Mouse (Mus musculus): ENCODE measurements around the gene Krt14. TPM values are rescaled to one million over a fixed set of nuclear protein-coding genes. Genes with fewer than 3 reads are reported as not detected.
"Not testable (repeated sequence)": the region's sequence is repeated elsewhere in the genome, so short reads cannot be mapped to it uniquely, and the experiment has no call there.

Gene Krt14
- polyA plus RNA-seq (2015; fragmentation: Nextera tagmentation; extraction: Ambion mirVana): 0.38 and 1.6 TPM in 2 replicates

DNA sequence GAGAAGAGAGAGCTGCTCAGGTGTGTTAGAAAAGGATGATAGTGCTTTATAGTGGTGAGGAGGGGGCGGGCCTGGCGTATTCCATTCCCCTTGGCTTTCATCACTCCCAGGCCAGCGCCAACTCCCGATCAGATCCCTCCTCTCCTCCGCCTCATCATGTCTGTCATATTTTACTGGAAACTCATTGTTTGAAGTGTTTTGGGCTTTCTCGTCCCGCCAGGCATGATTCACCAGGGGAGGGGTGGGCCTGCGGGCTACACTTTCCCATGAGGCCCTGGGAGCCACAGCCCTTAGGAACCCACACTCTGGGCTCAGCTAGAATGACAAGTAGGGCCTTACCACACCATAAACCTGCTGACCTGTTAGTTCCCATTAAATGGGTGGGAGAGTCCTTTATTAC is at the start of gene Krt14:
TSS of gene Krt14 (minus strand) at position 51 of the 400 bp plus-strand sequence.
- H3K9me3 ChIP-seq (ENCODE audit: control insufficient read depth, low read length): no peaks in the 10 kb centered on the region
- H3K36me3 ChIP-seq (ENCODE audit: control insufficient read depth, insufficient read depth): no peaks in the 10 kb centered on the region
- no peak within 1 kb of the TSS for H3K4me3 ChIP-seq (replicated peaks; ENCODE audit: low read length)
- H3K4me1 ChIP-seq (replicated peaks; ENCODE audit: control insufficient read depth, insufficient read depth, low read length): no peaks in the 10 kb centered on the region
- H3K27ac ChIP-seq (ENCODE audit: low read length): no peak within 1 kb of the TSS
- no peak for ATAC-seq
- 94% methylated on average over 8 of the region's 8 CpGs for WGBS
- H3K27me3 ChIP-seq (replicated peaks; ENCODE audit: control insufficient read depth, insufficient read depth, low read length): no peaks in the 10 kb centered on the region
- no peak within 1 kb of the TSS for H3K4me2 ChIP-seq (ENCODE audit: low read length)
- H3K9ac ChIP-seq (replicated peaks; ENCODE audit: low read depth, low read length): no peak within 1 kb of the TSS

DNA sequence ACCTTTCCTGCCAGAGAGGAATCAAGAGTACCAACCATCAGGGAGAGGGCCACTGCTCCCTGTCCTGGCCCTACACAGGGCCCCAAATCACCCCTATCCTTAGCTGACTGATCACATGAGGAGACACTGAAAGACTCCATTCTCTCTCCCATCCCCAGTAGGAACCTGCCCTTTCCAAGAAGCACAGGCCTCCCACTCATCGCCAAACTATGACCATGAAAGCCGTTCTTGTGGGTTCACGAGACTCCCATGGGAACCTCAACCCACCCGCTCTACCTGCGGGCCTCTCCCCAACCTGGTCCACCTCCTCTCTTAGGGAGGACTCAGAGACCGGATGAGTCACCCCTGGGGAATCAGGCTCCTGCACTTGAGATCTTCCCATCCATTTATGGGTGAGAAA is 48.2 kb upstream of the Krt14 start:
- Histone ChIP-seq H3K27ac (ENCODE audit: low read length) (no peak overlapping the region), H3K4me1 (replicated peaks; ENCODE audit: control insufficient read depth, insufficient read depth, low read length) (no peaks in the 10 kb centered on the region), H3K36me3 (ENCODE audit: control insufficient read depth, insufficient read depth) (no peaks in the 10 kb centered on the region), H3K9me3 (ENCODE audit: control insufficient read depth, low read length) (no peaks in the 10 kb centered on the region), H3K4me3 (replicated peaks; ENCODE audit: low read length) (no peak overlapping the region), H3K27me3 (replicated peaks; ENCODE audit: control insufficient read depth, insufficient read depth, low read length) (no peaks in the 10 kb centered on the region), H3K9ac (replicated peaks; ENCODE audit: low read depth, low read length) (no peak overlapping the region), H3K4me2 (ENCODE audit: low read length) (no peak overlapping the region)
- 94% methylated on average over 6 of the region's 6 CpGs for WGBS
- no peak for ATAC-seq

DNA sequence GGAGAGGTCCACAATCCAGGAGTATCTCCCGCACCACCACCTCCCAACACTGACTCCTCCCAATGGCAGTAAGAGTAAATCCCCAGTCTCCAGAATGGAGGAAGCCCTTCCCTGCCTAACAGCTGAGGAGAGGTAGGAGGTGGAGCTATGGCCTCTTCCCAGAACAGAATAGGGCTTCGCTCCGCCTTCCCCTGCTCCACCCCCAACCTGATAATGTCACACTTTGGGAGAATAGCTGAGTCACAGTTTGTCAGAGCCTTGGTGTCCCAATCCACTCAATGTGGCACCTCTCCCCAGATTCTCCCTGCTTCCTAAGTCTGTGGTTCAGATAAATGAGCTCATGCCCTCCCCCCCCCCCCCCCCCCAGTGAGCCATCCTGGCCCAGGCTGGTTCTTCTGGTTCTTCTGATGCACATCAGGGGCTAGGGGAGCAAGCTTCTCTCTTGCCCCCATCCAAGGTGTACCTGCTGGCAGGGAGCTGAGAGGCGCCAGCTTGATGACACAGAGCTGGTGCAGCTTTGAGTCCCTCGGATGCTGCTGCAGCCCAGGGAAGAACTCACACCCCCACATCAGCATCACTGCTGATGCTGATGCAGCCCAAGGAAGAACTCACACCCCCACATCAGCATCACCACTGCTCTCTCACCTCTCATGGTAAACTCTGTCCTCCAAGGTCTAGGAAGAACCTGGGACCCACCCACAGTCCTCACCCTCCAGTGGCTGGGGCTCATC is 47.2 kb upstream of the Krt14 start:
- Histone ChIP-seq H3K9me3 (ENCODE audit: control insufficient read depth, low read length) (no peaks in the 10 kb centered on the region), H3K36me3 (ENCODE audit: control insufficient read depth, insufficient read depth) (no peaks in the 10 kb centered on the region), H3K4me3 (replicated peaks; ENCODE audit: low read length) (no peak overlapping the region), H3K9ac (replicated peaks; ENCODE audit: low read depth, low read length) (no peak overlapping the region), H3K27ac (ENCODE audit: low read length) (no peak overlapping the region), H3K4me1 (replicated peaks; ENCODE audit: control insufficient read depth, insufficient read depth, low read length) (no peaks in the 10 kb centered on the region), H3K27me3 (replicated peaks; ENCODE audit: control insufficient read depth, insufficient read depth, low read length) (no peaks in the 10 kb centered on the region), H3K4me2 (ENCODE audit: low read length) (no peak overlapping the region)
- 67% methylated on average over 5 of the region's 5 CpGs for WGBS
- ATAC-seq: no peak

DNA sequence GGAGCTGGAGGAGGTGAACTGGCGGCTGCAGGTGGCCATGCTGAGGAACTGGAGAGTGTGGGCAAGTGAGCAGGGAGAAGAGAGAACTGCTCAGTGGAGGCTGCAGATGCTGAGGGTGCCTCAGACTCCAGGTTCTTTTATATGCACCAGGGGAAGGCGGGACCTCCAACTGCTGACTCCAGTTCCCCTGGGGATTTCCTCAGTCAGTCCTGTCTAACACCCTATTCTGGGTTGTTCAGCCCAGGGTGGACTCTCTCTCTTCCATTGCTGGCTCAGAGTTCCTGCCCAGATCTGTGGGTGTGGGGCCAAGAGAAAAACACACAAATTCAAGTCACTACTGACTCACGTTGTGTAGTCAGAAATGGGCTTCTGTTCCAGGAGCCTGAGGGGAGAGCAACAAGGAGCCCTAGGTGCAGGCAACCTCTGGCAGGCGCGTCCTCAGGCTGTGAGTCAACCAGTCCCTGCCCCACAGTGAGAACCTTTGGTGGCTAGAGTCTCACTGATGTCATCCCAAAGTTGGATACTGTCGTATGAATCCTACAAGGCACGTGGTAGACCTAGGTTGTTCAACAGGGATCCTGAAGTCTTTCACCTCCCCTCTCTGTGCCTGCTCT is 41.6 kb upstream of the Krt14 start, which contains the start of gene Krt16:
TSS of gene Krt16 (minus strand) at position 51 of the 614 bp plus-strand sequence.
- ATAC-seq: no peak
- no peak within 1 kb of the TSS for H3K4me3 ChIP-seq (replicated peaks; ENCODE audit: low read length)

DNA sequence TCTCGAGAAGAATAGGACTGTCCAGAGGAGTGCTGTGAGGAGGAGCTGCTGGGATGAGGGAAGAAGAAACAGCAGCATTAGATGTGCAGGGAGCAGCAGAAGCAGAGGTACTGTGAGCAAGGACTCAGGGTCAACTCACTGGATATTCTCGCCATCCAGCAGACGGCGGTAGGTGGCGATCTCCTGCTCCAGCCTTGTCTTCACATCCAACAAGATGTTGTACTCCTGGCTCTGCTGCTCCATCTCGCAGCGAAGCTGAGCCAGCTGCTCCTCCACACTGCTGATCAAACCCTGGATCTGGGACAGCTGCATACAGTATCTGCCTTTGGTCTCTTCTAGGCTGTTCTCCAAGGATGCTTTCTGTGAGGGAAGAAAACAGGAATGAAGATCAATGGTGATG is 39.1 kb upstream of the Krt14 start:
- not testable (repeated sequence) for H3K27ac ChIP-seq (ENCODE audit: low read length); H3K4me2 ChIP-seq (ENCODE audit: low read length); H3K4me3 ChIP-seq (replicated peaks; ENCODE audit: low read length); H3K4me1 ChIP-seq (replicated peaks; ENCODE audit: control insufficient read depth, insufficient read depth, low read length); H3K9me3 ChIP-seq (ENCODE audit: control insufficient read depth, low read length); H3K9ac ChIP-seq (replicated peaks; ENCODE audit: low read depth, low read length); H3K27me3 ChIP-seq (replicated peaks; ENCODE audit: control insufficient read depth, insufficient read depth, low read length); H3K36me3 ChIP-seq (ENCODE audit: control insufficient read depth, insufficient read depth); ATAC-seq
- 68% methylated on average over 7 of the region's 7 CpGs for WGBS

More for the DNA sequence above, 41.6 kb upstream of the Krt14 start, which contains the start of gene Krt16:
- Histone ChIP-seq H3K4me2 (ENCODE audit: low read length) (no peak within 1 kb of the TSS), H3K9me3 (ENCODE audit: control insufficient read depth, low read length) (no peaks in the 10 kb centered on the region), H3K4me1 (replicated peaks; ENCODE audit: control insufficient read depth, insufficient read depth, low read length) (no peaks in the 10 kb centered on the region), H3K36me3 (ENCODE audit: control insufficient read depth, insufficient read depth) (no peaks in the 10 kb centered on the region), H3K9ac (replicated peaks; ENCODE audit: low read depth, low read length) (no peak within 1 kb of the TSS), H3K27ac (ENCODE audit: low read length) (no peak within 1 kb of the TSS), H3K27me3 (replicated peaks; ENCODE audit: control insufficient read depth, insufficient read depth, low read length) (no peaks in the 10 kb centered on the region)
- 87% methylated on average over 7 of the region's 7 CpGs for WGBS

DNA sequence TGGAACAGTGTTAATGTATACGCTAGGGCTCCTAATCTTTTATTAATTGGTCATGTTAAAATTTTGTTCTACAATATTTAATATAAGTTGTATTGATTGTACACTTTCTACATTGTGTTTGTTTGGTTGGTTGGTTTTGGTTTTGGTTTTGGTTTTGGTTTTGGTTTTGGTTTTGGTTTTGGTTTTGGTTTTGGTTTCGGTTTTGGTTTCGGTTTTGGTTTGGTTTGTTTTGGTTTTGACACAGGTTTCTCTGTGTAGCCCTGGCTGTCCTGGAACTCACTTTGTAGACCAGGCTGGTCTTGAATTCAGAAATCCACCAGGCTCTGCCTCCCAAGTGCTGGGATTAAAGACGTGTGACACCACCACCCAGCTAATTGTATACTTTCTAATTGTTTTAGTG is 32.9 kb upstream of the Krt14 start:
- H3K4me3 ChIP-seq (replicated peaks; ENCODE audit: low read length); H3K36me3 ChIP-seq (ENCODE audit: control insufficient read depth, insufficient read depth); H3K9me3 ChIP-seq (ENCODE audit: control insufficient read depth, low read length); H3K27me3 ChIP-seq (replicated peaks; ENCODE audit: control insufficient read depth, insufficient read depth, low read length); H3K4me1 ChIP-seq (replicated peaks; ENCODE audit: control insufficient read depth, insufficient read depth, low read length); H3K9ac ChIP-seq (replicated peaks; ENCODE audit: low read depth, low read length); ATAC-seq; H3K4me2 ChIP-seq (ENCODE audit: low read length); H3K27ac ChIP-seq (ENCODE audit: low read length): not testable (repeated sequence)
- WGBS: 90% methylated on average over 4 of the region's 4 CpGs

DNA sequence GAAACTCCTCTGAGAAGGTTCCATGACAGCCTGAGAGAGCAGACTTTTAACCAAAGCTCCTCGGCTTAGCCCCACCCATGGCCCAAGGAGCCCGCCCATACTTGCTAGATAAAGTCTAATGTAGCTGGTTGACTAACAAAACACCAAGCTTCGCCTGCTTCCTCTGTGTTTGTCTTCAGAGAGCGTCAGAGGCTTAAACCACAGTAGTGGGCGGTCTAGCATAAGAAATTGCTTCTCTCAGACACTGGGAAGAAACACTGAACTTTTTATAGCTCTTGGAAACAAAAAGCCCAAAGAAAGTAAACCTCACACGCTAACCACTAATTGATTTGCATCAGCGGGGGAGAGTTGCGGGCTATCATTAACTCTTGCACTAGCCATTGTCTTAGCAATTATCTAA is 14.4 kb upstream of the Krt14 start:
- H3K27ac ChIP-seq (ENCODE audit: low read length): no peak overlapping the region
- H3K4me2 ChIP-seq (ENCODE audit: low read length): no peak overlapping the region
- no peak overlapping the region for H3K9ac ChIP-seq (replicated peaks; ENCODE audit: low read depth, low read length)
- WGBS: 41% methylated on average over 8 of the region's 8 CpGs
- no peak for ATAC-seq
- no peaks in the 10 kb centered on the region for H3K36me3 ChIP-seq (ENCODE audit: control insufficient read depth, insufficient read depth)
- H3K4me1 ChIP-seq (replicated peaks; ENCODE audit: control insufficient read depth, insufficient read depth, low read length): no peaks in the 10 kb centered on the region
- H3K4me3 ChIP-seq (replicated peaks; ENCODE audit: low read length): no peak overlapping the region
- no peaks in the 10 kb centered on the region for H3K9me3 ChIP-seq (ENCODE audit: control insufficient read depth, low read length)
- H3K27me3 ChIP-seq (replicated peaks; ENCODE audit: control insufficient read depth, insufficient read depth, low read length): no peaks in the 10 kb centered on the region

DNA sequence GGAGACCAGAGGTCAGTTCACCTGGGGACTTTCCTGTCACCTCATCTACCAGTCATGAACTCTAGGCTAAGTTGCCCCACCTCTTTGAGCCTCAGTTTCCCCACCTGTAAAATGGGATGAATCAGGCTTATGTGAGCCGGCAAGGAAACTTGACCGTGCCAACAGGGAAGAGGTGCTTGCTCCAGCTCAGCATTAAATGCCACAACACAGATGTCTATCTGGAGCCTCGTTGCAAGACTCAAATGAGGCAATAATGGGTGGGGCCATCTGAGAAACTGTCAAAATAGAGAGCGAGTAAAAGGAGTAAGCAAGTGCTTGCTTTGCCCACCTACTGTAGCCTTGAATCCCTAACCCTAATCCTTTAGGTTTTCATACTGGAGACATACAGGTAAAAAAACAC is 12.0 kb upstream of the Krt14 start:
- 76% methylated on average over 4 of the region's 4 CpGs for WGBS
- H3K9me3 ChIP-seq (ENCODE audit: control insufficient read depth, low read length): no peaks in the 10 kb centered on the region
- H3K36me3 ChIP-seq (ENCODE audit: control insufficient read depth, insufficient read depth): no peaks in the 10 kb centered on the region
- H3K4me2 ChIP-seq (ENCODE audit: low read length): no peak overlapping the region
- no peak for ATAC-seq
- H3K27me3 ChIP-seq (replicated peaks; ENCODE audit: control insufficient read depth, insufficient read depth, low read length): no peaks in the 10 kb centered on the region
- H3K4me3 ChIP-seq (replicated peaks; ENCODE audit: low read length): no peak overlapping the region
- no peaks in the 10 kb centered on the region for H3K4me1 ChIP-seq (replicated peaks; ENCODE audit: control insufficient read depth, insufficient read depth, low read length)
- H3K9ac ChIP-seq (replicated peaks; ENCODE audit: low read depth, low read length): no peak overlapping the region
- H3K27ac ChIP-seq (ENCODE audit: low read length): no peak overlapping the region

DNA sequence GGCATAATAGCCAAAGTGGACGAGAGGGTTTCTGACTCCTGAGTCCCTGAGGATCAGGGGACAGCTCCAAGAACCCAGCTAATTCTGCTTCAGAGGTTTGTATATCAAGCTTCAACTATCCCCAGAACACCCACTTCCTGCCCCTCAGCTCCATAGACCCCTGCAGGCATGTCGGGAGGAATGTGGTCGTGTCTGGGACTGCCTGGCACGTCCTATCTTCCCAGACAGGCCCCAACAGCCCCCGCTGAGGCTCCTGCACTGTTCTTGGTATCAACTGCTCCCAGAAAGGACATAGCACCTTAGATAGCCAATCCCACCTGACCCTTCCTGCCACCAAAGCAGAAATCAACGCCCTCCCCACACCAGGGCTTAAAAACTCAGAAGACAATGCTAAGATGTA is 1.2 kb upstream of the Krt14 start:
- H3K36me3 ChIP-seq (ENCODE audit: control insufficient read depth, insufficient read depth): no peaks in the 10 kb centered on the region
- no peak overlapping the region for H3K4me3 ChIP-seq (replicated peaks; ENCODE audit: low read length)
- H3K9ac ChIP-seq (replicated peaks; ENCODE audit: low read depth, low read length): no peak overlapping the region
- ATAC-seq: no peak
- 74% methylated on average over 6 of the region's 6 CpGs for WGBS
- H3K4me2 ChIP-seq (ENCODE audit: low read length): no peak overlapping the region
- no peaks in the 10 kb centered on the region for H3K4me1 ChIP-seq (replicated peaks; ENCODE audit: control insufficient read depth, insufficient read depth, low read length)
- H3K27ac ChIP-seq (ENCODE audit: low read length): no peak overlapping the region
- H3K9me3 ChIP-seq (ENCODE audit: control insufficient read depth, low read length): no peaks in the 10 kb centered on the region
- H3K27me3 ChIP-seq (replicated peaks; ENCODE audit: control insufficient read depth, insufficient read depth, low read length): no peaks in the 10 kb centered on the region

All from forebrain, embryonic 16.5 days (tissue).